Mouse (Mus musculus): Measurements from ENCODE around the gene Ccdc85c. TPM values are rescaled to one million over a fixed set of nuclear protein-coding genes. Genes with fewer than 3 reads are reported as not detected.

The Ccdc85c gene
- polyA plus RNA-seq, 1 experiment: 100 TPM

DNA sequence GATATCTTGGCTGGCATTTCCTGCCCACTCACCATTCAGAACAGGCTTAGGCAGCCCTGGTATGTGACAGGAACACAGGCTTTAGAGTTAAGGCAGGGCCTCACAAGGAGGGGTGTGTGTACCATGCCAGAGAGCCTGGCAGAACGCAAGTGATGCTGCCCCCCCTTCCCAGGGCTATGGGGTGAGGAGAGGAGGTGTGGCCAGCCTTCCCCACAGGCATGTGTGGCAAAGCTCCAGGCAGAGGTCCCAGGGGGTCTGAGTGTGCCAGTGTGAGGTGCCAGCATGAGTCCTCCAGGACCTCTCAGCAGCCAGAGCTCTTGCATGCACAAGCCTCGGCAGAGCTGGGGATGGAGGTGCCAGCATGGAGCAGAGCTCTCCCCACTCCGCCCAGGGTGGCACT is 19.4 kb upstream of the Ccdc85c start:
- no peak for TF ChIP-seq CTCF (IDR thresholded peaks at IDR 0.05; ENCODE audit: extremely low read depth, insufficient read length, insufficient replicate concordance, low read depth, low read length)
- Histone ChIP-seq H3K4me1 (ENCODE audit: control insufficient read depth, insufficient read depth, insufficient read length, low read length) (peaks cover 2% of the 10 kb centered on the region; the same call in 1 of the 2 replicates), H3K36me3 (ENCODE audit: control insufficient read depth, insufficient read depth, low read length) (no peaks in the 10 kb centered on the region), H3K27me3 (ENCODE audit: control insufficient read depth, insufficient read depth, low read length) (no peaks in the 10 kb centered on the region), H3K4me3 (ENCODE audit: low read depth, low read length) (no peak overlapping the region), H3K27ac (ENCODE audit: insufficient read depth, low read depth, low read length) (no peak overlapping the region)
- WGBS: 64% methylated on average over 3 of the region's 3 CpGs

DNA sequence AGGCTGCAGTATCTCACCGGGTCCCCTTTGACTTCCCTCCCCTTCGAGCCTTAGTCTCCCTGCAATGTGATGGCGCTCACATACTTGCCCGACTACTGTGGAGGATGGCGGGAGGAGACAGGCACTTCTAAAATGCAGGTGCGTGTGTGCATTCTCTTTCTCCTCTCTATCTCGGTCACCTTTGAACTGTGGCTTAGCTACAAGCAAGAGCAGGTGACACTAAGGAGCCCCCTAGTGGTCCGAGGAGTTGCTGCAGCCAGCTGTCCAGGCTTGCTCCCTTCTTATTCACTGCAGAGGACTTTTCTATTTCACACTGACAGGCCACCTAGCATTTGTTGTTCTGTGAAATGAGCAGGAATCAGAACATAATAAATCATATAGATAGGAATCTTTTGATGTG is 17.7 kb upstream of the Ccdc85c start:
- Histone ChIP-seq H3K27ac (ENCODE audit: insufficient read depth, low read depth, low read length) (no peak overlapping the region), H3K27me3 (ENCODE audit: control insufficient read depth, insufficient read depth, low read length) (no peaks in the 10 kb centered on the region), H3K4me3 (ENCODE audit: low read depth, low read length) (no peak overlapping the region), H3K36me3 (ENCODE audit: control insufficient read depth, insufficient read depth, low read length) (no peaks in the 10 kb centered on the region), H3K4me1 (ENCODE audit: control insufficient read depth, insufficient read depth, insufficient read length, low read length) (peaks cover 2% of the 10 kb centered on the region; the same call in 1 of the 2 replicates)
- TF ChIP-seq POLR2A (IDR thresholded peaks at IDR 0.05; ENCODE audit: low read depth, low read length) (no peak), CTCF (IDR thresholded peaks at IDR 0.05; ENCODE audit: extremely low read depth, insufficient read length, insufficient replicate concordance, low read depth, low read length) (peak; percentile 93)
- WGBS: 3% methylated on average over 8 of the region's 8 CpGs

DNA sequence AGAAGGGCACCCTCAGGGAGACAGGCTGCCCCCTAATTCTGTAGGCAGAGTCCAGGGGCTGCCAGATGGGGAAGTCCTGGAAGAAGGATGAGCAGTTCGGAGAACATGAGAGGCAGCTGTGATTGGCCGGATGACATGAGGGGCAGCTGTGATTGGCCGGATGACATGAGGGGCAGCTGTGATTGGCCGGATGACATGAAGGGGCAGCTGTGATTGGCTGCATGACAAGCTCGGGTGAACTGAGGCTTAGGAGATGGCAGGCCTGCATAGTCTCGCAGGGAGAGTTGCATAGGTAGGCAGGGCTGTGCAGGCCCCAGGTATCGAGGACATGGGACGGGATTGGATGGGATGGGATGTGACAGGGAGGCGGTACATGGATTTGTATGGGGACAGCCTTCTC is 17.2 kb upstream of the Ccdc85c start:
- Histone ChIP-seq H3K36me3 (ENCODE audit: control insufficient read depth, insufficient read depth, low read length) (no peaks in the 10 kb centered on the region), H3K4me3 (ENCODE audit: low read depth, low read length) (no peak overlapping the region), H3K4me1 (ENCODE audit: control insufficient read depth, insufficient read depth, insufficient read length, low read length) (peaks cover 2% of the 10 kb centered on the region; the same call in 1 of the 2 replicates), H3K27me3 (ENCODE audit: control insufficient read depth, insufficient read depth, low read length) (no peaks in the 10 kb centered on the region), H3K27ac (ENCODE audit: insufficient read depth, low read depth, low read length) (no peak overlapping the region)
- 64% methylated on average over 9 of the region's 9 CpGs for WGBS
- no peak for TF ChIP-seq POLR2A (IDR thresholded peaks at IDR 0.05; ENCODE audit: low read depth, low read length)
- TF ChIP-seq CTCF (IDR thresholded peaks at IDR 0.05; ENCODE audit: extremely low read depth, insufficient read length, insufficient replicate concordance, low read depth, low read length): no peak

DNA sequence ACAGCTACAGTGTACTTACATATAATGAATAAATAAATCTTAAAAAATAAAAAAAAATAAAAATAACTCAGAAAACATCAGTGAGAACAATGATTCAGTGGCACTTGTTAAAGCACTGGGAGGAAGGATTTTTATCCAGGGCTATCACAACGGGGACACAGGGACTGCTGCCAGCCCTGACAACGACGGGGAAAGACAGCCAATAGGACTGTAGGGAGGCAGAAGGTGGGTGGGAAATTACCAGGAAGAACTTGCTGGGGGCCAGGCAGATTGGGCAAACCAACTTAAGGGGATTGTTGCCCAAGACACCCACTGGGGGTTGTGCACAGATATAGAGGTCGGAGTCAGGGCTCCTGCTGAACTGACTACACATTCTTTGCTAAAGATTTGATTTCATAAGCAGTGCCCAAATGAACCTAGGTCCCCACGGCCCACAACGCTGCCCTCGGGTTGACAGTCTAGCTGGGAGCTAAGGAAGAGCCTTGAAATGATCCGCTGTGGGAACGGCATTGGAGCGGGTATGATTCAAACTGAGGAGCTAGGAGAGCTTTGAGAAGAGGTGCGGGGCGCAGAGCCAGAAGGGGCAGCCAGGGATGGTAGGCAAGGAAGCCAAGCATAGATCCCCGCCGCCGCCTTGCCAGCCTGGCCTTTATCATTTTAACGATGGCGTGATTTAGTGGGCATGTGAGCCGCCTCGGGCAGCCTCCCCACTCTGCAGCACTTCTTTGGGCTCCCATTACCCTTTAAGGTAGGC is 13.1 kb upstream of the Ccdc85c start:
- Histone ChIP-seq H3K27ac (ENCODE audit: insufficient read depth, low read depth, low read length) (no peak overlapping the region), H3K4me1 (ENCODE audit: control insufficient read depth, insufficient read depth, insufficient read length, low read length) (peaks cover 2% of the 10 kb centered on the region; the same call in 1 of the 2 replicates), H3K4me3 (ENCODE audit: low read depth, low read length) (no peak overlapping the region), H3K36me3 (ENCODE audit: control insufficient read depth, insufficient read depth, low read length) (no peaks in the 10 kb centered on the region), H3K27me3 (ENCODE audit: control insufficient read depth, insufficient read depth, low read length) (no peaks in the 10 kb centered on the region)
- TF ChIP-seq CTCF (IDR thresholded peaks at IDR 0.05; ENCODE audit: extremely low read depth, insufficient read length, insufficient replicate concordance, low read depth, low read length) (no peak), POLR2A (IDR thresholded peaks at IDR 0.05; ENCODE audit: low read depth, low read length) (no peak)
- WGBS: 90% methylated on average over 19 of the region's 19 CpGs

DNA sequence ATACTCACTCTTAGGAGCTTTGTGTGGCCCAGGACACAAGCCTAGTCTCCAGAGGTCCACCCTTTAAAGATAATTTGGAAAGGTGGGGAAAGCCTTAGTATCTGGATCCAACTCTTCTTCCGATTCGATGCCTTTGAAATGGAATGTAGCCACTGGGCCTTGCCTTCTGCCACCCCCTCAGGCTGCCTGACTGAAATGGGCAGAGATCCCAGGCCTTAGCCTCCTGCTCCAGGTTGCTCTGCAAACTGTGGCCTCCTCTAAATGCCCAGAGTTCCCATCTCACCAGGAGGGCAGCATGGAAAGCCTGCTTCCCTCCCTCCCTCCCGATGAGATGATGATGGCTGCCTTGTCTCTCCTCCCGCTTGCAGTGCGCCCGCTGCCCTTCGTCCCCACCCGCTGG is 11.8 kb upstream of the Ccdc85c start:
- Histone ChIP-seq H3K27ac (ENCODE audit: insufficient read depth, low read depth, low read length) (no peak overlapping the region), H3K27me3 (ENCODE audit: control insufficient read depth, insufficient read depth, low read length) (no peaks in the 10 kb centered on the region), H3K36me3 (ENCODE audit: control insufficient read depth, insufficient read depth, low read length) (no peaks in the 10 kb centered on the region), H3K4me1 (ENCODE audit: control insufficient read depth, insufficient read depth, insufficient read length, low read length) (no peaks in the 10 kb centered on the region), H3K4me3 (ENCODE audit: low read depth, low read length) (no peak overlapping the region)
- 91% methylated on average over 8 of the region's 8 CpGs for WGBS
- TF ChIP-seq POLR2A (IDR thresholded peaks at IDR 0.05; ENCODE audit: low read depth, low read length) (no peak), CTCF (IDR thresholded peaks at IDR 0.05; ENCODE audit: extremely low read depth, insufficient read length, insufficient replicate concordance, low read depth, low read length) (no peak)

DNA sequence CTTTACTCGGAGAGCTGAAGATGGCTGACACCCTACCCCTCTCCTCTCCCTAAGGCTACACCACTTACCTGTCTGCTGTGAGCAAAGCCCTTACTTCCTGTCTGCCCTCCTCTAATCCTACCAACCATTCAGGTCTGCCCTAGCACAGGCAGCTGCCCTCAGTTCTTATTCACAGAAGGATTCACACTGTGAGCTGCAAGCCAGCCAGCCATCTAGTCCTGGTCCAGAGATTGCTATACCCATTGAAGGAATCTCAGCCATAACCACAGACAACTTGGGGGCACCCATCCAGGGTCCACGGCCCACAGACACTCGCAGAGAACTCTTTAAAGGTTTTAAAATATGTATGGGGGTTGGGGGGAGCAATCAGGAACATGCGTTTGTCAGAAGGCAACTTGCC is 11.2 kb upstream of the Ccdc85c start:
- Histone ChIP-seq H3K36me3 (ENCODE audit: control insufficient read depth, insufficient read depth, low read length) (no peaks in the 10 kb centered on the region), H3K27me3 (ENCODE audit: control insufficient read depth, insufficient read depth, low read length) (no peaks in the 10 kb centered on the region), H3K27ac (ENCODE audit: insufficient read depth, low read depth, low read length) (no peak overlapping the region), H3K4me3 (ENCODE audit: low read depth, low read length) (no peak overlapping the region), H3K4me1 (ENCODE audit: control insufficient read depth, insufficient read depth, insufficient read length, low read length) (no peaks in the 10 kb centered on the region)
- no peak for TF ChIP-seq POLR2A (IDR thresholded peaks at IDR 0.05; ENCODE audit: low read depth, low read length)
- no peak for TF ChIP-seq CTCF (IDR thresholded peaks at IDR 0.05; ENCODE audit: extremely low read depth, insufficient read length, insufficient replicate concordance, low read depth, low read length)
- WGBS: 90% methylated on average over 4 of the region's 4 CpGs

DNA sequence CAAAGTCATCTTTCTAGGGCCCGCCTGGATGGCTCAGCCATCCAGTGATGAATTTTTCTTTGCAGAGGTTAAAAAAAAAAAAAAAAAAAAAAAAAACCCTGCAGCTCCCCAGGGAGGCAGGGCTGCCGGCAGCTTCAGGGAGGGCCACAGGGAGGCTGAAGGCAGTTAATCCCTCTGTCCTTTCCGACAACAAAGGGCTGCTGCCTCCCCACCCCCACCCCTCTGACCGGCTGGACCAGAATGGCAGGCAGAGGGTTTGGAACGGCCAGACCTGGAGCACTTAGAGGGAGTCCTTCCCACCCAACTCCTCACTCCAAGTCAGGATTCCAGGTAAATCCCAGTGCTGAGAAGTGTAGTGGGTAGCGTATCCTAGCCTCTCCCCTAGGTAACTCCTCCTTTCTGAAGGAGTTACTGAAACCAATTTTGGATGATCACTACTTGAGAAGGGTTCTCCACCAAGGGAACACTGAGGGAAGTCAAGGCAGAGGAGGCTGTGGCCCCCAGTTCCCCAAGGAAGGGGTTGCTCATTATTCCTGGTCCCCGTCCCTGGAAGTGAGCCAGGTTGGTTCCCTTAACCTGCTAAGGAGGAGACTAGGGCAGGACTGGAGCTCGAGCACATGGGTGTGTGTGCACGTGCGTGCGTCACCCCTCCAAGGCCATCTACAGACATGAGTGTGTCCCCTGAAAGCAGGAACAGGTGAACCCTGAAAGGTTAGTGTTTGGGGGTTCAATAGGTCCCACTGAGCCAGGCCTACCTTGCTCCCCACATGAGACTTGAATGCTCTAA is 10.2 kb upstream of the Ccdc85c start:
- Histone ChIP-seq H3K36me3 (ENCODE audit: control insufficient read depth, insufficient read depth, low read length) (no peaks in the 10 kb centered on the region), H3K27ac (ENCODE audit: insufficient read depth, low read depth, low read length) (no peak overlapping the region), H3K27me3 (ENCODE audit: control insufficient read depth, insufficient read depth, low read length) (no peaks in the 10 kb centered on the region), H3K4me1 (ENCODE audit: control insufficient read depth, insufficient read depth, insufficient read length, low read length) (no peaks in the 10 kb centered on the region), H3K4me3 (ENCODE audit: low read depth, low read length) (no peak overlapping the region)
- TF ChIP-seq POLR2A (IDR thresholded peaks at IDR 0.05; ENCODE audit: low read depth, low read length) (no peak), CTCF (IDR thresholded peaks at IDR 0.05; ENCODE audit: extremely low read depth, insufficient read length, insufficient replicate concordance, low read depth, low read length) (no peak)
- WGBS: 61% methylated on average over 11 of the region's 11 CpGs
